Mouse (Mus musculus) MEL (cell line): ENCODE data around the gene 4930432M17Rik.

Experiments
- CTCF ChIP-seq, 3 experiments: IDR thresholded peaks in 2 of 3; conservative IDR thresholded peaks in 1 of 3; 2 replicates each; pipeline ENCODE4 v1.5.1; 2011 to 2012; ENCODE audit warnings: low read length in 3 of 3, low read depth in 2 of 3, mild to moderate bottlenecking in 2 of 3, improper control_type of control experiment in 1 of 3, inconsistent platforms in 1 of 3, mixed read lengths in 1 of 3, moderate library complexity in 1 of 3; ENCODE audit not compliant: control insufficient read depth in 1 of 3, insufficient read depth in 1 of 3, poor library complexity in 1 of 3, severe bottlenecking in 1 of 3
- E2F4 ChIP-seq: IDR thresholded peaks from 2 replicates; pipeline ENCODE4 v1.6.1; 2011; ENCODE audit warnings: low read depth, low read length, improper control_type of control experiment, borderline replicate concordance
- EP300 ChIP-seq, 2 experiments: IDR thresholded peaks; 2 replicates each; pipeline ENCODE4 v1.6.1; 2011; ENCODE audit warnings: improper control_type of control experiment in 2 of 2, low read length in 2 of 2, low read depth in 1 of 2, mild to moderate bottlenecking in 1 of 2
- ETS1 ChIP-seq: IDR thresholded peaks from 2 replicates; pipeline ENCODE4 v1.6.1; 2012; ENCODE audit warnings: low read depth, mild to moderate bottlenecking, inconsistent platforms, low read length, improper control_type of control experiment, moderate library complexity
- GABPA ChIP-seq: IDR thresholded peaks from 2 replicates; pipeline ENCODE4 v1.6.1; 2012; ENCODE audit warnings: low read depth, mild to moderate bottlenecking, inconsistent platforms, low read length, improper control_type of control experiment, moderate library complexity
- GATA1 ChIP-seq: IDR thresholded peaks from 2 replicates; pipeline ENCODE4 v1.6.1; 2011; ENCODE audit warnings: low read depth, low read length, improper control_type of control experiment
- JUND ChIP-seq: IDR thresholded peaks from 2 replicates; pipeline ENCODE4 v1.6.1; 2011; ENCODE audit warnings: low read depth, mild to moderate bottlenecking, improper control_type of control experiment, low read length
- KAT2A ChIP-seq: conservative IDR thresholded peaks from 2 replicates; pipeline ENCODE4 v1.6.1; 2012; ENCODE audit warnings: low read depth, low read length, improper control_type of control experiment, inconsistent platforms
- MAX ChIP-seq: IDR thresholded peaks from 2 replicates; pipeline ENCODE4 v1.6.1; 2011; ENCODE audit warnings: low read length, improper control_type of control experiment
- POLR2A ChIP-seq, 2 experiments: IDR thresholded peaks; 2 replicates each; pipeline ENCODE4 v1.6.1; 2011 to 2012; ENCODE audit warnings: low read length in 2 of 2, mild to moderate bottlenecking in 2 of 2, control low read depth in 1 of 2, improper control_type of control experiment in 1 of 2, low read depth in 1 of 2, moderate library complexity in 1 of 2; ENCODE audit not compliant: control insufficient read depth in 1 of 2, insufficient read depth in 1 of 2, poor library complexity in 1 of 2
- RCOR1 ChIP-seq: IDR thresholded peaks from 2 replicates; pipeline ENCODE4 v1.6.1; 2012; ENCODE audit warnings: low read depth, mild to moderate bottlenecking, inconsistent platforms, low read length, improper control_type of control experiment
- TCF12 ChIP-seq: IDR thresholded peaks from 2 replicates; pipeline ENCODE4 v1.6.1; 2014; ENCODE audit warnings: low read depth, mild to moderate bottlenecking, inconsistent platforms, low read length, improper control_type of control experiment, moderate library complexity
- USF2 ChIP-seq, 2 experiments: IDR thresholded peaks; 2 replicates each; pipeline ENCODE4 v1.6.1; 2011 to 2012; ENCODE audit warnings: improper control_type of control experiment in 2 of 2, low read length in 2 of 2, borderline replicate concordance in 1 of 2, inconsistent platforms in 1 of 2, low read depth in 1 of 2, mild to moderate bottlenecking in 1 of 2; ENCODE audit not compliant: insufficient read depth in 1 of 2

GRCm38 (mm10) chr3:121714461-121714860 lies 43.9 kb downstream of the 4930432M17Rik start:
- no peak for TF ChIP-seq JUND
- no peak for TF ChIP-seq RCOR1
- no peak for TF ChIP-seq EP300 (IDR thresholded peaks at IDR 0.05; ENCODE audit: low read depth in 1 of 2, low read length in 2 of 2)
- TF ChIP-seq GATA1 = no peak
- TF ChIP-seq TCF12 = no peak
- TF ChIP-seq ETS1 = no peak
- no peak for TF ChIP-seq CTCF (IDR thresholded peaks at IDR 0.05 in 2 of 3, conservative IDR thresholded peaks at IDR 0.05 in 1 of 3; ENCODE audit: control insufficient read depth in 1 of 3, insufficient read depth in 1 of 3, low read depth in 2 of 3, low read length in 3 of 3, poor library complexity in 1 of 3, severe bottlenecking in 1 of 3)
- no peak for TF ChIP-seq GABPA
- no peak for TF ChIP-seq POLR2A (IDR thresholded peaks at IDR 0.05; ENCODE audit: control insufficient read depth in 1 of 2, insufficient read depth in 1 of 2, low read depth in 1 of 2, low read length in 2 of 2, poor library complexity in 1 of 2)
- no peak for TF ChIP-seq KAT2A
- no peak for TF ChIP-seq USF2 (IDR thresholded peaks at IDR 0.05; ENCODE audit: borderline replicate concordance in 1 of 2, insufficient read depth in 1 of 2, low read depth in 1 of 2, low read length in 2 of 2)
- TF ChIP-seq E2F4 = no peak
- no peak for TF ChIP-seq MAX
